Mouse (Mus musculus) brain, adult 2 months (tissue): ENCODE results near the gene Zfp622.

Experiments
- DNase-seq: peaks from one replicate; pipeline ENCODE4 v3.0.0; 2011; ENCODE audit warnings: low read depth, low spot score

Zfp622 gene

GRCm38 (mm10) chr15:25984067-25984733, at the start of gene Zfp622:
Gene Zfp622, plus strand, starts transcription at chr15:25984366.
- peak; percentile 100 for DNase-seq

GRCm38 (mm10) chr15:25934411-25934810, 49.8 kb upstream of the Zfp622 start:
- no peak for DNase-seq

DNA sequence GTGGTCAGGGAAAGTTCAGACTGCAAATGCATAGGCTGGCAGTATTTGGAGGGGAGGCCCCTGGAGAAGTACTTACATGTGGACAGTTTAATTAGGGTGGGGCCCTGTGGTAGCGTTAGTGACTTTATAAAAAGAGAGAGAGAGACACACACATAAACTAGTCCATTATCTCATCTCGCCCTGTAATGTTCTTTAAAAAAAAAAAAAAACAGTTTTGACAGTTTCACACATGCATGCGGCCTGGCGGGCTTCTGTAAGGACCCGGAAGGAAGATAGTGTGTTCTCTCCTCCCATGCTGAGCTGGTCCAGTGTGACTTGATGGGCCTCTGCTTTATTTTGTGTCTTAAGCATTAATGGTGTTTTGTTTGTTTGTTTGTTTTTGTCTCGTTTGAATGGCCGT, 45.7 kb upstream of the Zfp622 start:
- no peak for DNase-seq

DNA sequence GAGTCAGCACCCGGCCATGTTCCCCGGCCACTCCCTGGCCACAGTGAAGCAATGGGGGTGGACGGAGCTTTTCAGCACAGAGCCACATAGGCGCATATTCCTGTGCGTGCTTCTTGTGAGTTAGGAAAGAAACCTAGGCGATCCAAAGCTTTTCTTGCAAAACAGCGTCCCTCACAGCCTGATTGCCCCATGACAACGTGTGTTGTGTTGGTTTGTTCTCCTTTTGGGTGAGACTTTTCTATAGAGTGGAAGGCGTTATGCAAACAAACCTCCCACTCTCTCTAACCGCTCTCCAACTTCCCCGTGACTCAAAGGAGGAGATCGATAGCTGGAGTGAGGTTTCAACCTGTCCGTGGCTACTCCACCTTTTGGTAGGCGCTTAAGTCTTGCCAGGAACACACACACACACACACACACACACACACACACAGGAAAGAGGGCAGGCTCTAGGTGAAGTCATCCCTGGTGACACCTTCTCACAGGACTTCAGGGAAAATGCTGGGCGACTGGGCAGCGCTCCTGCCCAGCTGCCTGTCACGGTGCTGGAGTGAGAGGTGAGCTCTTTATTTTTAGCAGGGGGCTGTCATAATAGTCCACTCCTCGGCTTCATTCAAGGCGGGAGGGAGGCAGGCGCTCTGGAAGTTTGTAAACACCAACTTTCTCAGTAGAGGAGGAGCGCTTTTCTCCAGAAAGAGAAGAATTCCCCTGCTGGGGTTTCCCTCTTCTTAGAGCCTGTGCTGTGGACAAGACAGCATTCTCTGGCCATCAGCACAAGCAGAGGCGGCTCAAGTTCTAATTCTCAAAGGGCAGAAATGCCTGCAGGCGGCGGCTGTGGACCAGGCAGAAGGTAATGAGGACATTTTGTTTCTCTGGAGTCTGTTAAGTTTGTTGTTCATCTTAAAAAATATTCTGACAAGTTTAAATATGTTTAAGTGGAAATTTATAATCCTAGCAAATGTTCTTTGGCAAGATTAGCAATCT, 43.5 kb upstream of the Zfp622 start:
- DNase-seq: peak; percentile 42

DNA sequence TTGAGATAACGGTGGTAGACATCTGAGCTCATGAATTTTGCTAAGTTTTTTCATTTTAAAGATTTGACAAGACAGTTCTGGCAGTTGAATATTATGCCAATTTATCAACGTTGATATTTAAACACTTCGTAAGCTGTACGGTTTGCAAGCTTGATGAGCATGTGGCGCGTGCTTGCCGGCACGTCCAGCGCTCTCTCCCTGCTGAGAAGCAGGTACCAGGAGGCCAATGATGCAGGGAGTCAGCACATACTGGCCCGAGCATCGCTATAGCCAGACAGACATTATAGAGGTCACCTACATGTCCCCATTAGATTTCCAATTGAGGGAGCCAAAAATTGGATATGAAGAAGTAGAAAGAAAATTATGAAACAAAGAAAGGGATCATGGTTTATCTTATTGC, 42.7 kb upstream of the Zfp622 start:
- DNase-seq: no peak

GRCm38 (mm10) chr15:25942415-25942814, 41.8 kb upstream of the Zfp622 start:
- DNase-seq: no peak

- no peak for DNase-seq
Observed at GRCm38 (mm10) chr15:25943386-25944137, 40.6 kb upstream of the Zfp622 start.

DNA sequence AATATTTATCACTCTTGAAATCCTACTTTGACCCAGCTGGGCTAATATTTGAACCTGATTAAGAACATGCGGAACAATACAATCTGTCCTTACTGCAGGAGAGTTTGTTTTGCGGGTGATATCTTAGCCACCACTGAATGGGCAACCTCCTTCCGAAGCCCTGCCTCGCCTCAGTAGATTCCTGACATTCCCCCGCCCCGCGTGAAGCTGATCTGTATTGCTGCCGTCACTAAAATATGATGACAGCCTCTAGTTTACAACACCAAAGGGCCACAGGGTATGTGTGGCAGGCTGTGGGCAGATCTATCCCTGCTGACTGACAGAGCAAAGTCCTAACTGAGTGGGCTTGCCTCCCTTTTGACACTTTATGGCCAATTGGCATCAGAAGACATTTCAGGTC, 38.9 kb upstream of the Zfp622 start:
- no peak for DNase-seq

GRCm38 (mm10) chr15:25946482-25946881, 37.7 kb upstream of the Zfp622 start:
- no peak for DNase-seq

DNA sequence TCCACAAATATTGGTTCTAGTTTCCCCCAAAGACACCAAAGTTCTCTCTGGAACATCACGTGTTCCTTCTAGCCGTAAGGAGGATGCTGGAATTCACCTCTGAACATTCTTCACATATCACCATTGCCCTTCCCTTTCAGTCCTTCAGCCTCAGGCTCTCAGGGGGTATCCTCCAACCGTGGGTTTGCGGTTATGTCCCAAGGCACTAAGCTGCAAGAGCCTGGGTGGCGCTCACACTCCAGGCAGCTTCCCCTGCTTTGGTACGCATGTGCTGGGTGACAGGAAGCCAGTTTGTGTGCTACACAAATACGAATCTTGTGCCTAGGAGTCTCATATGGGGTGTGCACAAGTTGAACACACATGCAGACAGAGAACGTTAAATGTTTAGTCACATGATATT, 36.8 kb upstream of the Zfp622 start:
- DNase-seq: no peak

- DNase-seq: peak; percentile 63
Observed at GRCm38 (mm10) chr15:25948257-25949223, 35.6 kb upstream of the Zfp622 start.

DNA sequence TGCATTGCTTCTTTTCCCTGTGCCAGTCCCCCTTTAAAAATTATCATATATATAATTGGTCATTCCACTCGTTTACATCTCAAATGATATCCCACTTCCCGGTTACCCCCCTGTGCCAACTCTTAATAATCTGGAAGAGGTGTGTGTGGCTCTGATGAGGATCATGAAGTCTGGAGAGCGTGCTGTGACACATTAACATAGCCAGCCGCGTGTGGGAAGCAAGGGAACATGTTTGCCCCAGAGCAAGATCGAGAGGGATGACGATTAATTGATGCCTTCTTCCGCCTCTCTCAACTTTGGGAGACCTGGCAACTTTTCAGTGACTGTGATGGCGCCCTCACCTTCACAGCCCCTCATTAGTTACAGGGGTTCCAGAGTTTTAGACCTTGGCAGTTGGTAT, 34.5 kb upstream of the Zfp622 start:
- DNase-seq: no peak

DNA sequence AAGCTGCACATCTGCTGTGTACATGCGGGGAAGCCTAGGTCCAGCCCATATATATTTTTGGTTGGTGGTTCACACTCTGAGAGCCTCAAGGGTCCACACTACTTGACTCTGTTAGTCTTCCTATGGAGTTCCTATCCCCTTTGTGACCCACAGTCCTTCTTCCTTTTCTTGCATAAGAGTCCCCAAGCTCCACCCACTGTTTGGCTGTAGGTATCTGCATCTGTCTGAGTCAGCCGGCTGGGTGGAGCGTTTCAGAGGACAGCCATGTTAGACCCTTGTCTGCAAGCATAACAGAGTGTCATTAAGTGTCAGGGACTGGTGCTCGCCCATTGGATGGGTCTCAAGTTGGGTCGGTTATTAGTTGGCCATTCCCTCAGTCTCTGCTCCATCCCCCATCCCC, 33.6 kb upstream of the Zfp622 start:
- no peak for DNase-seq

DNA sequence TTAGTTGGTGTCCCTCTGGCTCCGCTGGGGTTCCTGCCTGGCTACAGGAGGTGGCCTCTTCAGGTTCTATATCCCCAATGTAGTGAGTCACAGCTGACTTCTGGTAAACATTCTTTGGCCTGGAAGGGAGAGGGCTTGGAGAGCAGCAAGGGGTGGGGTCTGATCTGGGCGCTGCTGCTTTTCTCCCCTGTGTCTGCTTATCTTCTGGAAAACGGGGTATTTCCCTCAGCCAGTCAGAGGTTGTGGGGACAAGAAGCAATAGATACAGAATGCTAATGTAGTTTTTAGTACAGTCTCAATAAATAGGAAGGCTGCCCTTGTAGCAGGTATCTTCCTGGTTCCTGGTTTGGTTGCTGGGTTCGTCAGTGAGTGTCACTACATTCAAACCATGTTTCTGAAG, 33.1 kb upstream of the Zfp622 start:
- DNase-seq: no peak

GRCm38 (mm10) chr15:25956001-25956400, 28.2 kb upstream of the Zfp622 start:
- no peak for DNase-seq

GRCm38 (mm10) chr15:25956422-25957117, 27.6 kb upstream of the Zfp622 start:
- no peak for DNase-seq

DNA sequence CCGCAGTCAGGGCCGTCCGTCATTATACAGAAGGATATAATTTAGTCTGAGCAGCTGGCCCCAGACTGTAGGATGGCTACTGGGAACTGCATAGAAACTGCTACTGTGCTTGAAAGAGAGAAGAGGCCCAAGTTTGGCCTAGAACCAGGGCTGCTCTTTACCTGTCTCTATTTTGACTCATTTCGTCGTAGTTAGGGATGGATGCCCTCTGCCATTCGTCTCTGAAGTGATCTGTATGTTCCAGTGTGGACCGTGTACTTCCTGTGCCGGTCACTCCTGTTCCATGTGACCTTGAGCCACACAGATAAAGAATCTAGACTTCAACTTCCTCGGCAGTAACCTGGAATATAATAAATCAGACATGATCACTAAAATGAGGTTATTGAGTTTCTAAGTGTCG, 26.5 kb upstream of the Zfp622 start:
- no peak for DNase-seq

GRCm38 (mm10) chr15:25959375-25959774, 24.8 kb upstream of the Zfp622 start:
- peak; percentile 81 for DNase-seq

GRCm38 (mm10) chr15:25960231-25960630, 23.9 kb upstream of the Zfp622 start:
- no peak for DNase-seq

GRCm38 (mm10) chr15:25966220-25966774, 17.9 kb upstream of the Zfp622 start:
- DNase-seq: no peak
